Mouse (Mus musculus): ENCODE results near the gene Eif3g. TPM values are rescaled to one million over a fixed set of nuclear protein-coding genes. Genes with fewer than 3 reads are reported as not detected.
A peak's percentile ranks its signal among the peaks of the same experiment; 100 is the strongest.

Gene Eif3g
- total RNA-seq (2021), result 146 and 155 TPM in 2 replicates
- long read RNA-seq, experiment 1, transcript Eif3g-201 (11 exons, 1,101 nt), result major isoform, 141 of 162 reads
- long read RNA-seq, experiment 1, partial matches to known transcripts, result 10 of 162 reads
- long read RNA-seq, experiment 1, other reads (novel, unspliced or antisense), result 11 of 162 reads
- long read RNA-seq, experiment 2, transcript Eif3g-201 (11 exons, 1,101 nt), result major isoform, 101 of 113 reads
- long read RNA-seq, experiment 2, partial matches to known transcripts, result 7 of 113 reads
- long read RNA-seq, experiment 2, other reads (novel, unspliced or antisense), result 5 of 113 reads

GRCm38 (mm10) chr9:20898511-20899073 is at the start of gene Eif3g:
TSS of gene Eif3g (minus strand) at chr9:20898623.
- DNase-seq, result peak; percentile 92

GRCm38 (mm10) chr9:20946066-20946880 is 47.9 kb upstream of the Eif3g start:
- peak; percentile 40 for DNase-seq

- no peak for DNase-seq
Observed at GRCm38 (mm10) chr9:20944697-20945370, 46.4 kb upstream of the Eif3g start.

GRCm38 (mm10) chr9:20943911-20944310 is 45.5 kb upstream of the Eif3g start:
- peak; percentile 10 for DNase-seq

GRCm38 (mm10) chr9:20943396-20943795 is 45.0 kb upstream of the Eif3g start:
- peak; percentile 86 for DNase-seq

GRCm38 (mm10) chr9:20923258-20923657 is 24.8 kb upstream of the Eif3g start:
- no peak for DNase-seq

- DNase-seq, result peak; percentile 41
Observed at GRCm38 (mm10) chr9:20916160-20916559, 17.7 kb upstream of the Eif3g start.

GRCm38 (mm10) chr9:20909948-20910347 is 11.5 kb upstream of the Eif3g start:
- DNase-seq, result no peak

GRCm38 (mm10) chr9:20902174-20902491 is 3.7 kb upstream of the Eif3g start:
- DNase-seq, result no peak

- peak; percentile 62 for DNase-seq
Observed at GRCm38 (mm10) chr9:20901466-20902173, 3.2 kb upstream of the Eif3g start.

GRCm38 (mm10) chr9:20897736-20898510 is 500 bp downstream of the Eif3g start:
- no peak for DNase-seq

GRCm38 (mm10) chr9:20895382-20895781 is 3.0 kb downstream of the Eif3g start:
- no peak for DNase-seq

- no peak for DNase-seq
Observed at GRCm38 (mm10) chr9:20894629-20895028, 3.8 kb downstream of the Eif3g start.

- DNase-seq, result no peak
Observed at GRCm38 (mm10) chr9:20893590-20894343, 4.7 kb downstream of the Eif3g start.

GRCm38 (mm10) chr9:20893069-20893468 is 5.4 kb downstream of the Eif3g start:
- no peak for DNase-seq

GRCm38 (mm10) chr9:20892104-20892653 is 6.2 kb downstream of the Eif3g start:
- DNase-seq, result no peak

- DNase-seq, result no peak
Observed at GRCm38 (mm10) chr9:20891339-20892103, 6.9 kb downstream of the Eif3g start.

GRCm38 (mm10) chr9:20890411-20890810 is 8.0 kb downstream of the Eif3g start:
- DNase-seq, result no peak

Data from adrenal gland, postnatal 14 days (tissue).